Mouse (Mus musculus): ENCODE results near the gene Srgap1. TPM values are rescaled to one million over a fixed set of nuclear protein-coding genes. Genes with fewer than 3 reads are reported as not detected.

Srgap1 gene
- polyA plus RNA-seq, 1 experiment from 2014 or later, result 15.9 TPM

- Histone ChIP-seq H3K9ac (peak overlapping the region; percentile 51), H3K27ac (peak overlapping the region; percentile 89), H3K4me1 (peaks cover 24% of the 10 kb centered on the region), H3K9me3 (peaks cover 4% of the 10 kb centered on the region), H3K27me3 (no peaks in the 10 kb centered on the region), H3K4me2 (replicated peaks) (peak overlapping the region; percentile 54), H3K4me3 (peak overlapping the region; percentile 32), H3K36me3 (peaks cover 21% of the 10 kb centered on the region)
- 16% methylated on average over 18 of the region's 18 CpGs for WGBS
- ATAC-seq (ENCODE audit: low FRiP score, low read depth), result peak; percentile 87
These were observed 210.5 kb downstream of the Srgap1 start for GRCm38 (mm10) chr10:121836507-121837165.

- no peak overlapping the region for H3K4me3 ChIP-seq
- WGBS, result 87% methylated on average over 5 of the region's 5 CpGs
- H3K27ac ChIP-seq, result no peak overlapping the region
- H3K36me3 ChIP-seq, result peaks cover 8% of the 10 kb centered on the region; the same call in 1 of the 2 replicates
- no peak overlapping the region for H3K9ac ChIP-seq
- ATAC-seq (ENCODE audit: low FRiP score, low read depth), result no peak
- peaks cover 51% of the 10 kb centered on the region for H3K4me1 ChIP-seq
- H3K27me3 ChIP-seq, result no peaks in the 10 kb centered on the region
- H3K4me2 ChIP-seq (replicated peaks), result no peak overlapping the region
- H3K9me3 ChIP-seq, result no peaks in the 10 kb centered on the region
These were observed 213.7 kb downstream of the Srgap1 start for GRCm38 (mm10) chr10:121833443-121833842.

GRCm38 (mm10) chr10:121830335-121831307, 216.5 kb downstream of the Srgap1 start:
- H3K4me2 ChIP-seq (replicated peaks), result peak overlapping the region; percentile 46

GRCm38 (mm10) chr10:121829800-121830303, 217.3 kb downstream of the Srgap1 start:
- H3K4me1 ChIP-seq, result peaks cover 58% of the 10 kb centered on the region
- no peak for ATAC-seq (ENCODE audit: low FRiP score, low read depth)
- H3K4me3 ChIP-seq, result no peak overlapping the region
- no peak overlapping the region for H3K27ac ChIP-seq
- H3K36me3 ChIP-seq, result peaks cover 8% of the 10 kb centered on the region; the same call in 1 of the 2 replicates
- 80% methylated on average over 5 of the region's 5 CpGs for WGBS
- H3K27me3 ChIP-seq, result no peaks in the 10 kb centered on the region
- H3K4me2 ChIP-seq (replicated peaks), result peak overlapping the region; percentile 46; the same call in 1 of the 2 replicates
- no peaks in the 10 kb centered on the region for H3K9me3 ChIP-seq
- H3K9ac ChIP-seq, result no peak overlapping the region

More at GRCm38 (mm10) chr10:121830335-121831307, 216.5 kb downstream of the Srgap1 start:
- no peaks in the 10 kb centered on the region for H3K9me3 ChIP-seq
- H3K4me1 ChIP-seq, result peaks cover 54% of the 10 kb centered on the region
- H3K4me3 ChIP-seq, result no peak overlapping the region
- no peak overlapping the region for H3K27ac ChIP-seq
- WGBS, result 43% methylated on average over 29 of the region's 29 CpGs
- peaks cover 8% of the 10 kb centered on the region; the same call in 1 of the 2 replicates for H3K36me3 ChIP-seq
- H3K27me3 ChIP-seq, result no peaks in the 10 kb centered on the region
- ATAC-seq (ENCODE audit: low FRiP score, low read depth), result peak; percentile 30
- H3K9ac ChIP-seq, result no peak overlapping the region

- no peaks in the 10 kb centered on the region for H3K9me3 ChIP-seq
- no peak overlapping the region for H3K4me2 ChIP-seq (replicated peaks)
- no peak for ATAC-seq (ENCODE audit: low FRiP score, low read depth)
- 17% methylated on average over 6 of the region's 6 CpGs for WGBS
- no peak overlapping the region for H3K9ac ChIP-seq
- H3K4me1 ChIP-seq, result peaks cover 58% of the 10 kb centered on the region
- H3K27ac ChIP-seq, result no peak overlapping the region
- no peak overlapping the region for H3K4me3 ChIP-seq
- no peaks in the 10 kb centered on the region for H3K27me3 ChIP-seq
- 0 out of 2 replicates have a peak, but pooled peaks cover 5% of the 10 kb centered on the region for H3K36me3 ChIP-seq
These were observed 218.1 kb downstream of the Srgap1 start for GRCm38 (mm10) chr10:121829034-121829433.

- Histone ChIP-seq H3K9ac (no peak overlapping the region), H3K36me3 (peaks cover 27% of the 10 kb centered on the region), H3K27ac (no peak overlapping the region), H3K4me3 (no peak overlapping the region), H3K4me2 (replicated peaks) (no peak overlapping the region), H3K27me3 (no peaks in the 10 kb centered on the region), H3K9me3 (no peaks in the 10 kb centered on the region), H3K4me1 (peaks cover 19% of the 10 kb centered on the region)
- ATAC-seq (ENCODE audit: low FRiP score, low read depth), result no peak
- WGBS, result 57% methylated on average over 5 of the region's 5 CpGs
These were observed 224.4 kb downstream of the Srgap1 start for GRCm38 (mm10) chr10:121822674-121823073.

GRCm38 (mm10) chr10:121820846-121821245, 226.3 kb downstream of the Srgap1 start:
- ATAC-seq (ENCODE audit: low FRiP score, low read depth), result no peak
- H3K27me3 ChIP-seq, result no peaks in the 10 kb centered on the region
- no peak overlapping the region for H3K4me2 ChIP-seq (replicated peaks)
- no peak overlapping the region for H3K27ac ChIP-seq
- H3K9me3 ChIP-seq, result no peaks in the 10 kb centered on the region
- peaks cover 6% of the 10 kb centered on the region; the same call in 1 of the 2 replicates for H3K4me1 ChIP-seq
- H3K9ac ChIP-seq, result no peak overlapping the region
- peaks cover 34% of the 10 kb centered on the region for H3K36me3 ChIP-seq
- 82% methylated on average over 7 of the region's 7 CpGs for WGBS
- no peak overlapping the region for H3K4me3 ChIP-seq

GRCm38 (mm10) chr10:121817983-121818382, 229.1 kb downstream of the Srgap1 start:
- no peak overlapping the region for H3K4me2 ChIP-seq (replicated peaks)
- H3K27me3 ChIP-seq, result no peaks in the 10 kb centered on the region
- H3K4me1 ChIP-seq, result no peaks in the 10 kb centered on the region
- no peak overlapping the region for H3K9ac ChIP-seq
- 66% methylated on average over 7 of the region's 7 CpGs for WGBS
- no peak overlapping the region for H3K4me3 ChIP-seq
- ATAC-seq (ENCODE audit: low FRiP score, low read depth), result no peak
- no peak overlapping the region for H3K27ac ChIP-seq
- peaks cover 37% of the 10 kb centered on the region for H3K36me3 ChIP-seq
- no peaks in the 10 kb centered on the region for H3K9me3 ChIP-seq

- peaks cover 13% of the 10 kb centered on the region for H3K36me3 ChIP-seq
- H3K4me1 ChIP-seq, result no peaks in the 10 kb centered on the region
- no peak for ATAC-seq (ENCODE audit: low FRiP score, low read depth)
- no peaks in the 10 kb centered on the region for H3K27me3 ChIP-seq
- no peak overlapping the region for H3K9ac ChIP-seq
- H3K9me3 ChIP-seq, result no peaks in the 10 kb centered on the region
- H3K4me2 ChIP-seq (replicated peaks), result no peak overlapping the region
- WGBS, result 91% methylated on average over 11 of the region's 11 CpGs
- no peak overlapping the region for H3K4me3 ChIP-seq
- H3K27ac ChIP-seq, result no peak overlapping the region
These were observed 239.3 kb downstream of the Srgap1 start for GRCm38 (mm10) chr10:121807771-121808170.

GRCm38 (mm10) chr10:121806806-121807205, 240.3 kb downstream of the Srgap1 start:
- H3K4me2 ChIP-seq (replicated peaks), result no peak overlapping the region
- no peaks in the 10 kb centered on the region for H3K27me3 ChIP-seq
- WGBS, result 91% methylated on average over 11 of the region's 11 CpGs
- H3K4me3 ChIP-seq, result no peak overlapping the region
- no peak for ATAC-seq (ENCODE audit: low FRiP score, low read depth)
- no peak overlapping the region for H3K9ac ChIP-seq
- H3K36me3 ChIP-seq, result peaks cover 21% of the 10 kb centered on the region
- H3K4me1 ChIP-seq, result no peaks in the 10 kb centered on the region
- no peaks in the 10 kb centered on the region for H3K9me3 ChIP-seq
- no peak overlapping the region for H3K27ac ChIP-seq

GRCm38 (mm10) chr10:121805933-121806341, 241.2 kb downstream of the Srgap1 start:
- Histone ChIP-seq H3K9me3 (no peaks in the 10 kb centered on the region), H3K4me1 (no peaks in the 10 kb centered on the region), H3K4me3 (no peak overlapping the region), H3K27me3 (no peaks in the 10 kb centered on the region), H3K9ac (no peak overlapping the region), H3K36me3 (peaks cover 25% of the 10 kb centered on the region), H3K27ac (no peak overlapping the region), H3K4me2 (replicated peaks) (no peak overlapping the region)
- ATAC-seq (ENCODE audit: low FRiP score, low read depth), result no peak
- WGBS, result 84% methylated on average over 11 of the region's 11 CpGs

GRCm38 (mm10) chr10:121804551-121804950, 242.6 kb downstream of the Srgap1 start:
- Histone ChIP-seq H3K4me2 (replicated peaks) (no peak overlapping the region), H3K36me3 (peaks cover 37% of the 10 kb centered on the region), H3K27ac (no peak overlapping the region), H3K4me3 (no peak overlapping the region), H3K4me1 (no peaks in the 10 kb centered on the region), H3K9ac (no peak overlapping the region), H3K27me3 (no peaks in the 10 kb centered on the region), H3K9me3 (no peaks in the 10 kb centered on the region)
- 94% methylated on average over 13 of the region's 13 CpGs for WGBS
- ATAC-seq (ENCODE audit: low FRiP score, low read depth), result no peak

All from limb, embryonic 13.5 days (tissue).